Mouse (Mus musculus): ENCODE results near the gene Entr1.

- no peak for TF ChIP-seq CTCF (IDR thresholded peaks at IDR 0.05; ENCODE audit: control insufficient read depth, insufficient read depth, insufficient replicate concordance, low read depth, low read length)
- no peak for TF ChIP-seq POLR2A (IDR thresholded peaks at IDR 0.05; ENCODE audit: control insufficient read depth, low read depth, low read length)
Measured at GRCm38 (mm10) chr2:26360772-26361171, 28.3 kb downstream of the Entr1 start, which contains the start of gene Card9.
